Mouse (Mus musculus): ENCODE measurements at regions not wholly inside any gene's neighbourhood (a gene's known extent, or its start where the extent isn't known, plus 50 kb on each side); places are given as distances from the start of the nearest gene placed in this dataset.

GRCm38 (mm10) chr14:102016572-102016971, 286.8 kb downstream of the Lmo7 start:
- H3K9me3 ChIP-seq (replicated peaks; ENCODE audit: control insufficient read depth, low read length), result no peaks in the 10 kb centered on the region
- no peak for ATAC-seq (replicated peaks; ENCODE audit: insufficient number of reproducible peaks, low FRiP score, low TSS enrichment, low read depth)
- H3K4me2 ChIP-seq (ENCODE audit: low read depth, low read length), result no peak overlapping the region
- no peaks in the 10 kb centered on the region for H3K4me1 ChIP-seq (ENCODE audit: control insufficient read depth, insufficient read depth, low read length)
- no peaks in the 10 kb centered on the region for H3K27me3 ChIP-seq (ENCODE audit: control insufficient read depth, insufficient read depth, low read length)
- no peaks in the 10 kb centered on the region for H3K36me3 ChIP-seq (replicated peaks; ENCODE audit: control insufficient read depth, insufficient read depth, low read depth, low read length)
- H3K4me3 ChIP-seq (ENCODE audit: low read depth, low read length), result no peak overlapping the region
- no peak overlapping the region for H3K27ac ChIP-seq (replicated peaks; ENCODE audit: low read depth, low read length)
- no peak for DNase-seq (ENCODE audit: low spot score)
- H3K9ac ChIP-seq (replicated peaks; ENCODE audit: low read length), result no peak overlapping the region

DNA sequence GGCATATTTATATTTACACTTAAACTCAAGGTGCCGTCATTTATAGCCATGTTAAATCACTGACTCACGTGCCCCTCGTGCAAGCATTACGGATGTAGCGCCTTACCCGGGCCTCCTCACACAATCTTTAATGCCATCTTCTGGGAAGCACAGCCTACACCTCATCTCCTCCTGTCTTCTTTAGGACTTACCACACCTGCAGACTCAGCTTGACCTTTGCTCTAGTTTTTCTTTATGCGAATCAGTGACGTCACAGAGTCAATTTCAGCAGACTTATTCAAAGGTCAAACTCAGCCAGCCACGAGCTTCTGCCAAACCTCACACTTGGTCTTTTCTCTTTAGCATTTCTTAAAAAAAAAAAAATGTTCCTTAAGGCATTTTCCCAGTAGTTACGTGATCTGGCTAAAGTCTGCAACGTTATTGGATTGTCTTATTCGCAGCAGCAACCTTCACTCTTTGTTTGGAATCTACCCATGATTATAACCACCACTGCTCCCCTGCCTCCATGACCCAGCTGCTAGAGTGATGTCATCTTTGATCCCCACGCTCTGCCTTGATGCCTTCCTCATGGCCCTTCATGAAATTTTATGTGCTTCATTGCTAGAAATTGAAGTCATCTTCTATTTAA, 285.3 kb downstream of the Lmo7 start:
- DNase-seq (ENCODE audit: low spot score), result peak; percentile 19
- ATAC-seq (replicated peaks; ENCODE audit: insufficient number of reproducible peaks, low FRiP score, low TSS enrichment, low read depth), result no peak
- 72% methylated on average over 13 of the region's 13 CpGs for WGBS
- no peaks in the 10 kb centered on the region for H3K4me1 ChIP-seq (ENCODE audit: control insufficient read depth, insufficient read depth, low read length)
- H3K4me2 ChIP-seq (ENCODE audit: low read depth, low read length), result no peak overlapping the region
- H3K27me3 ChIP-seq (ENCODE audit: control insufficient read depth, insufficient read depth, low read length), result no peaks in the 10 kb centered on the region
- H3K36me3 ChIP-seq (replicated peaks; ENCODE audit: control insufficient read depth, insufficient read depth, low read depth, low read length), result no peaks in the 10 kb centered on the region
- H3K27ac ChIP-seq (replicated peaks; ENCODE audit: low read depth, low read length), result no peak overlapping the region
- H3K9ac ChIP-seq (replicated peaks; ENCODE audit: low read length), result no peak overlapping the region
- H3K4me3 ChIP-seq (ENCODE audit: low read depth, low read length), result no peak overlapping the region
- no peaks in the 10 kb centered on the region for H3K9me3 ChIP-seq (replicated peaks; ENCODE audit: control insufficient read depth, low read length)

DNA sequence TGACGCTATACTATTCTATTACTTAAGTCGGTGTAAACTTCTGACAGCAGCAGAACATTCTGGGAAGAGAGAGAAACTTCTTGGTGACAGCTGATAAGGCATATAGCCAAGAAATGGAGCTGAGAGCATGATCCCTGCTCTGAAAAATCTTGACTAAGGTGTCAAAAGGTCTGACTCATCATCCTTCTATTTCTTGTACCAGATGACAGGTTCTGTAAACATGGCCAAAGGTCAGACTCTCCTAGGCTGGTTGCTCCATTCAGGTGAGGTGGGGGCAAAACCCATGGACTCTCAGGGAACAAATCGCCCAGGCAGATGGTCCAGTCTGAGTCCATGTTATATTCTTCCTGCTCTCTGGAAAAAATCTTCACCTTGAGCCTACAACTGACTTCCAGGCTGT, 283.5 kb downstream of the Lmo7 start:
- H3K4me1 ChIP-seq (ENCODE audit: control insufficient read depth, insufficient read depth, low read length), result no peaks in the 10 kb centered on the region
- no peak overlapping the region for H3K4me3 ChIP-seq (ENCODE audit: low read depth, low read length)
- DNase-seq (ENCODE audit: low spot score), result no peak
- H3K9me3 ChIP-seq (replicated peaks; ENCODE audit: control insufficient read depth, low read length), result no peaks in the 10 kb centered on the region
- H3K27ac ChIP-seq (replicated peaks; ENCODE audit: low read depth, low read length), result no peak overlapping the region
- no peak overlapping the region for H3K4me2 ChIP-seq (ENCODE audit: low read depth, low read length)
- WGBS, result 71% methylated on average over 3 of the region's 3 CpGs
- ATAC-seq (replicated peaks; ENCODE audit: insufficient number of reproducible peaks, low FRiP score, low TSS enrichment, low read depth), result no peak
- H3K36me3 ChIP-seq (replicated peaks; ENCODE audit: control insufficient read depth, insufficient read depth, low read depth, low read length), result no peaks in the 10 kb centered on the region
- no peak overlapping the region for H3K9ac ChIP-seq (replicated peaks; ENCODE audit: low read length)
- no peaks in the 10 kb centered on the region for H3K27me3 ChIP-seq (ENCODE audit: control insufficient read depth, insufficient read depth, low read length)

DNA sequence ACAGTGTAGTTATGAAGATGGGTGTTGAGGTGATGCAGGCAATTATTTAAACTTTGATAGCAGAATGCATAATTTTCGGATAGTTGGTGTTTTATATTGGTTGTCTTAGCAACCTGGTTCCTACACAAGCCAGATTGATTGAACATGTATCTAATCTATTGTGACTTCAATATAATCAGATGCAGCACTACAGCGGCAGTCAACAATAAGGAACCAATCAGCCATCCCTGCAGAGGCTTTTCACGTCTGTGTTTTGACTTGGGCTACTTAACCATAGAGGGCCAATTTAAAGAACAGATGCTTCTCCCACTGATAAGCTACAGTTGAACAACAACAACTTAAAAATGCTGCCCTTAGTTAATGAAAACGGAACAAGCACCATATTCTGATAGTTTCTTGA, 267.8 kb downstream of the Lmo7 start:
- H3K9ac ChIP-seq (replicated peaks; ENCODE audit: low read length), result no peak overlapping the region
- H3K9me3 ChIP-seq (replicated peaks; ENCODE audit: control insufficient read depth, low read length), result no peaks in the 10 kb centered on the region
- H3K36me3 ChIP-seq (replicated peaks; ENCODE audit: control insufficient read depth, insufficient read depth, low read depth, low read length), result no peaks in the 10 kb centered on the region
- ATAC-seq (replicated peaks; ENCODE audit: insufficient number of reproducible peaks, low FRiP score, low TSS enrichment, low read depth) (no peak), DNase-seq (ENCODE audit: low spot score) (peak; percentile 41)
- no peak overlapping the region for H3K4me2 ChIP-seq (ENCODE audit: low read depth, low read length)
- WGBS, result 41% methylated on average over 4 of the region's 4 CpGs
- H3K27me3 ChIP-seq (ENCODE audit: control insufficient read depth, insufficient read depth, low read length), result no peaks in the 10 kb centered on the region
- H3K4me3 ChIP-seq (ENCODE audit: low read depth, low read length), result no peak overlapping the region
- H3K4me1 ChIP-seq (ENCODE audit: control insufficient read depth, insufficient read depth, low read length), result 0 out of 2 replicates have a peak, but pooled peaks cover 2% of the 10 kb centered on the region
- H3K27ac ChIP-seq (replicated peaks; ENCODE audit: low read depth, low read length), result no peak overlapping the region

- no peaks in the 10 kb centered on the region for H3K9me3 ChIP-seq (replicated peaks; ENCODE audit: control insufficient read depth, low read length)
- no peak overlapping the region for H3K4me3 ChIP-seq (ENCODE audit: low read depth, low read length)
- WGBS, result 15% methylated on average over 2 of the region's 2 CpGs
- H3K4me1 ChIP-seq (ENCODE audit: control insufficient read depth, insufficient read depth, low read length), result no peaks in the 10 kb centered on the region
- no peak overlapping the region for H3K9ac ChIP-seq (replicated peaks; ENCODE audit: low read length)
- H3K27ac ChIP-seq (replicated peaks; ENCODE audit: low read depth, low read length), result no peak overlapping the region
- no peaks in the 10 kb centered on the region for H3K27me3 ChIP-seq (ENCODE audit: control insufficient read depth, insufficient read depth, low read length)
- H3K4me2 ChIP-seq (ENCODE audit: low read depth, low read length), result no peak overlapping the region
- ATAC-seq (replicated peaks; ENCODE audit: insufficient number of reproducible peaks, low FRiP score, low TSS enrichment, low read depth) (peak; percentile 44; the same call in 1 of the 2 replicates), DNase-seq (ENCODE audit: low spot score) (peak; percentile 57)
- no peaks in the 10 kb centered on the region for H3K36me3 ChIP-seq (replicated peaks; ENCODE audit: control insufficient read depth, insufficient read depth, low read depth, low read length)
Measured at GRCm38 (mm10) chr14:101984401-101984800, 254.6 kb downstream of the Lmo7 start.
